Mouse (Mus musculus) lung, postnatal 0 days (tissue): Measurements from ENCODE around the gene Phyh.

Experiments
- CTCF ChIP-seq: IDR thresholded peaks from 2 replicates; pipeline ENCODE4 v1.5.1; 2016; ENCODE audit warnings: antibody characterized with exemption, mild to moderate bottlenecking
- EP300 ChIP-seq: IDR thresholded peaks from 2 replicates; pipeline ENCODE4 v1.6.1; 2016; ENCODE audit warnings: antibody characterized with exemption, mild to moderate bottlenecking, control low read depth

GRCm38 (mm10) chr2:4907916-4908315 lies 10.9 kb upstream of the Phyh start:
- TF ChIP-seq CTCF (no peak), EP300 (no peak)
